Mouse (Mus musculus) embryonic stem cell, embryonic (primary cell): ENCODE measurements around the gene Magea10.

Experiments used
- CTCF ChIA-PET, 4 experiments: fragments of 300-600 bp in 2 of 4; fragments of 350-600 bp in 2 of 4; sonication (Branson Sonifier 250); formaldehyde crosslinking; loops; one replicate each; lab custom pipeline; 2022; ENCODE audit warnings: inconsistent platforms in 2 of 4; lab: Charles Lee
- POLR2A ChIA-PET, 4 experiments: fragments of 300-600 bp in 2 of 4; fragments of 350-600 bp in 2 of 4; sonication (Branson Sonifier 250); formaldehyde crosslinking; loops; one replicate each; lab custom pipeline; 2022; ENCODE audit warnings: antibody characterized with exemption in 4 of 4, inconsistent platforms in 1 of 4; lab: Charles Lee

The Magea10 gene

GRCm38 (mm10) chrX:72386758-72387157 is at the start of gene Magea10:
Gene Magea10, minus strand, starts transcription at chrX:72386858.
- CTCF ChIA-PET = no interaction called here
- POLR2A ChIA-PET = no interaction called here

- CTCF ChIA-PET = no interaction called here
Observed at GRCm38 (mm10) chrX:72381972-72382371, 4.7 kb downstream of the Magea10 start.

More at GRCm38 (mm10) chrX:72381972-72382371, 4.7 kb downstream of the Magea10 start:
- POLR2A ChIA-PET = no interaction called here
